Mouse (Mus musculus) forebrain, embryonic 11.5 days (tissue): Measurements from ENCODE around the gene Galm. TPM values are rescaled to one million over a fixed set of nuclear protein-coding genes. Genes with fewer than 3 reads are reported as not detected.

Experiments used
- ATAC-seq: fragments of 200-750 bp; cut with Nextera tagmentation; replicated peaks from 2 replicates; pipeline ENCODE4 v1.8.0; 2017; ENCODE audit warnings: moderate TSS enrichment; ENCODE audit not compliant: low FRiP score
- DNase-seq: peaks from one replicate; pipeline ENCODE4 v3.0.0-alpha.2; 2017; ENCODE audit warnings: low spot score
- H3K27ac ChIP-seq: fragments of 300-500 bp; sonication (generic); 2 replicates; pipeline ENCODE4 v1.5.1; 2014; ENCODE audit warnings: low read depth, low read length
- H3K27me3 ChIP-seq: fragments of 300-500 bp; sonication (generic); 2 replicates; pipeline ENCODE4 v1.6.1; 2014; ENCODE audit warnings: mild to moderate bottlenecking, low read length, mixed read lengths; ENCODE audit not compliant: control insufficient read depth, insufficient read depth
- H3K36me3 ChIP-seq: fragments of 300-500 bp; sonication (generic); 2 replicates; pipeline ENCODE4 v1.6.1; 2014; ENCODE audit warnings: mild to moderate bottlenecking, low read length, moderate library complexity, mixed read lengths; ENCODE audit not compliant: control insufficient read depth, insufficient read depth
- H3K4me1 ChIP-seq: fragments of 300-500 bp; sonication (generic); replicated peaks from 2 replicates; pipeline ENCODE4 v1.6.1; 2014; ENCODE audit warnings: low read length, mixed read lengths; ENCODE audit not compliant: control insufficient read depth, insufficient read depth
- H3K4me2 ChIP-seq: fragments of 300-500 bp; sonication (generic); 2 replicates; pipeline ENCODE4 v1.6.1; 2014; ENCODE audit warnings: low read depth, mild to moderate bottlenecking, low read length, moderate library complexity, mixed read lengths; ENCODE audit not compliant: severe bottlenecking
- H3K4me3 ChIP-seq: fragments of 300-500 bp; sonication (generic); 2 replicates; pipeline ENCODE4 v1.5.1; 2014; ENCODE audit warnings: low read depth, low read length
- H3K9ac ChIP-seq: fragments of 300-500 bp; sonication (generic); 2 replicates; pipeline ENCODE4 v1.6.1; 2014; ENCODE audit warnings: low read length
- H3K9me3 ChIP-seq: fragments of 300-500 bp; sonication (generic); 2 replicates; pipeline ENCODE4 v1.6.1; 2016; ENCODE audit warnings: low read length, mixed read lengths; ENCODE audit not compliant: control insufficient read depth
- WGBS: fragments of 180-500 bp; shearing (Covaris S2); extraction: QIAGEN DNeasy Blood & Tissue Kit; methylation state at CpG from one replicate; pipeline ENCODE4 v1.1.7; 2014; 5-methylcytosine and 5-hydroxymethylcytosine counted together
- polyA plus RNA-seq: library from polyadenylated mRNA; unstranded; fragments of >200 nt; fragmentation: Nextera tagmentation; extraction: Ambion mirVana; gene quantifications from 2 replicates; pipeline ENCODE4 v1.2.1, GENCODE M21; 2014

The Galm gene
- polyA plus RNA-seq, 1 experiment from 2014 or later, result 11.2 TPM

GRCm38 (mm10) chr17:80148995-80149388 lies 21.7 kb downstream of the Galm start:
- H3K36me3 ChIP-seq, result no peaks in the 10 kb centered on the region
- 85% methylated on average over 6 of the region's 6 CpGs for WGBS
- DNase-seq, result no peak
- H3K4me1 ChIP-seq, result no peaks in the 10 kb centered on the region
- H3K27me3 ChIP-seq, result no peaks in the 10 kb centered on the region
- H3K4me2 ChIP-seq, result no peak overlapping the region
- H3K9me3 ChIP-seq, result no peaks in the 10 kb centered on the region
- no peak for ATAC-seq
- H3K4me3 ChIP-seq, result no peak overlapping the region
- H3K27ac ChIP-seq, result no peak overlapping the region
- no peak overlapping the region for H3K9ac ChIP-seq

GRCm38 (mm10) chr17:80151353-80151752 lies 24.1 kb downstream of the Galm start:
- no peak for DNase-seq
- no peaks in the 10 kb centered on the region for H3K9me3 ChIP-seq
- WGBS, result 16% methylated on average over 5 of the region's 5 CpGs
- H3K27ac ChIP-seq, result no peak overlapping the region
- no peak overlapping the region for H3K4me3 ChIP-seq
- H3K4me1 ChIP-seq, result no peaks in the 10 kb centered on the region
- no peak for ATAC-seq
- H3K4me2 ChIP-seq, result no peak overlapping the region
- no peak overlapping the region for H3K9ac ChIP-seq
- H3K27me3 ChIP-seq, result no peaks in the 10 kb centered on the region
- H3K36me3 ChIP-seq, result no peaks in the 10 kb centered on the region

GRCm38 (mm10) chr17:80152767-80153630 lies 25.7 kb downstream of the Galm start:
- H3K9ac ChIP-seq, result no peak overlapping the region
- H3K9me3 ChIP-seq, result no peaks in the 10 kb centered on the region
- no peaks in the 10 kb centered on the region for H3K27me3 ChIP-seq
- DNase-seq (no peak), ATAC-seq (no peak)
- H3K4me2 ChIP-seq, result no peak overlapping the region
- H3K27ac ChIP-seq, result no peak overlapping the region
- H3K4me3 ChIP-seq, result no peak overlapping the region
- no peaks in the 10 kb centered on the region for H3K36me3 ChIP-seq
- WGBS, result 81% methylated on average over 12 of the region's 12 CpGs
- no peaks in the 10 kb centered on the region for H3K4me1 ChIP-seq

GRCm38 (mm10) chr17:80153631-80154030 lies 26.4 kb downstream of the Galm start:
- Histone ChIP-seq H3K9me3 (no peaks in the 10 kb centered on the region), H3K4me1 (no peaks in the 10 kb centered on the region), H3K36me3 (no peaks in the 10 kb centered on the region), H3K4me2 (no peak overlapping the region), H3K27ac (no peak overlapping the region), H3K4me3 (no peak overlapping the region), H3K27me3 (no peaks in the 10 kb centered on the region), H3K9ac (no peak overlapping the region)
- ATAC-seq, result no peak
- WGBS, result 60% methylated on average over 2 of the region's 2 CpGs
- DNase-seq, result no peak

- WGBS, result 90% methylated on average over 8 of the region's 8 CpGs
- H3K9ac ChIP-seq, result no peak overlapping the region
- no peak overlapping the region for H3K27ac ChIP-seq
- H3K4me3 ChIP-seq, result no peak overlapping the region
- H3K4me1 ChIP-seq, result no peaks in the 10 kb centered on the region
- ATAC-seq, result no peak
- H3K9me3 ChIP-seq, result no peaks in the 10 kb centered on the region
- DNase-seq, result no peak
- H3K27me3 ChIP-seq, result no peaks in the 10 kb centered on the region
- no peaks in the 10 kb centered on the region for H3K36me3 ChIP-seq
- H3K4me2 ChIP-seq, result no peak overlapping the region
Measured at GRCm38 (mm10) chr17:80156905-80157304, 29.6 kb downstream of the Galm start.

GRCm38 (mm10) chr17:80157489-80157888 lies 30.2 kb downstream of the Galm start:
- no peak overlapping the region for H3K9ac ChIP-seq
- H3K27ac ChIP-seq, result no peak overlapping the region
- H3K4me2 ChIP-seq, result no peak overlapping the region
- no peaks in the 10 kb centered on the region for H3K9me3 ChIP-seq
- H3K4me3 ChIP-seq, result no peak overlapping the region
- H3K36me3 ChIP-seq, result no peaks in the 10 kb centered on the region
- H3K27me3 ChIP-seq, result no peaks in the 10 kb centered on the region
- 97% methylated on average over 6 of the region's 6 CpGs for WGBS
- DNase-seq (no peak), ATAC-seq (no peak)
- H3K4me1 ChIP-seq, result no peaks in the 10 kb centered on the region

- H3K4me2 ChIP-seq, result no peak overlapping the region
- ATAC-seq (no peak), DNase-seq (no peak)
- WGBS, result 93% methylated on average over 5 of the region's 5 CpGs
- no peak overlapping the region for H3K9ac ChIP-seq
- H3K4me1 ChIP-seq, result no peaks in the 10 kb centered on the region
- no peaks in the 10 kb centered on the region for H3K9me3 ChIP-seq
- no peak overlapping the region for H3K27ac ChIP-seq
- no peak overlapping the region for H3K4me3 ChIP-seq
- H3K36me3 ChIP-seq, result no peaks in the 10 kb centered on the region
- H3K27me3 ChIP-seq, result no peaks in the 10 kb centered on the region
Measured at GRCm38 (mm10) chr17:80160454-80160853, 33.2 kb downstream of the Galm start.

- Histone ChIP-seq H3K9ac (no peak overlapping the region), H3K4me3 (no peak overlapping the region), H3K4me1 (peaks cover 4% of the 10 kb centered on the region; the same call in 1 of the 2 replicates), H3K27me3 (no peaks in the 10 kb centered on the region), H3K36me3 (no peaks in the 10 kb centered on the region), H3K27ac (no peak overlapping the region), H3K4me2 (no peak overlapping the region), H3K9me3 (no peaks in the 10 kb centered on the region)
- DNase-seq (no peak), ATAC-seq (no peak)
- 90% methylated on average over 8 of the region's 8 CpGs for WGBS
Measured at GRCm38 (mm10) chr17:80163991-80164390, 36.7 kb downstream of the Galm start.

GRCm38 (mm10) chr17:80165741-80166140 lies 38.5 kb downstream of the Galm start:
- peaks cover 4% of the 10 kb centered on the region; the same call in 1 of the 2 replicates for H3K4me1 ChIP-seq
- H3K9me3 ChIP-seq, result no peaks in the 10 kb centered on the region
- DNase-seq (no peak), ATAC-seq (no peak)
- H3K36me3 ChIP-seq, result no peaks in the 10 kb centered on the region
- 85% methylated on average over 6 of the region's 6 CpGs for WGBS
- H3K4me2 ChIP-seq, result no peak overlapping the region
- no peak overlapping the region for H3K27ac ChIP-seq
- no peak overlapping the region for H3K4me3 ChIP-seq
- no peak overlapping the region for H3K9ac ChIP-seq
- no peaks in the 10 kb centered on the region for H3K27me3 ChIP-seq
